Mouse (Mus musculus) embryonic fibroblast, embryonic 13.5 days (primary cell): Measurements from ENCODE around the gene Rer1. TPM values are rescaled to one million over a fixed set of nuclear protein-coding genes. Genes with fewer than 3 reads are reported as not detected.
A peak's percentile ranks its signal among the peaks of the same experiment; 100 is the strongest.

Experiments
- H3K27ac ChIP-seq: 2 replicates; pipeline ENCODE4 v1.5.1; 2012; ENCODE audit warnings: low read length, control low read depth, inconsistent platforms; ENCODE audit not compliant: insufficient read depth
- H3K4me1 ChIP-seq: 2 replicates; pipeline ENCODE4 v1.6.1; 2011; ENCODE audit warnings: low read length; ENCODE audit not compliant: control insufficient read depth, insufficient read depth
- H3K4me3 ChIP-seq: 2 replicates; pipeline ENCODE4 v1.5.1; 2011; ENCODE audit warnings: mild to moderate bottlenecking, control low read depth, low read length; ENCODE audit not compliant: insufficient read depth
- CTCF ChIP-seq: IDR thresholded peaks from 2 replicates; pipeline ENCODE4 v1.5.1; 2011; ENCODE audit warnings: mild to moderate bottlenecking, control low read depth, low read length, moderate library complexity, borderline replicate concordance; ENCODE audit not compliant: insufficient read depth
- POLR2A ChIP-seq: IDR thresholded peaks from 2 replicates; pipeline ENCODE4 v1.6.1; 2011; ENCODE audit warnings: low read depth, mild to moderate bottlenecking, control low read depth, low read length, moderate library complexity
- polyA plus RNA-seq: library from polyadenylated mRNA; stranded (reverse); fragments of >200 nt; gene quantifications from 2 replicates; pipeline ENCODE4 v1.2.4, GENCODE M21; 2011; ENCODE audit warnings: low read depth; ENCODE audit not compliant: missing spikeins, insufficient read length

The Rer1 gene
- polyA plus RNA-seq: 148 and 162 TPM in 2 replicates

DNA sequence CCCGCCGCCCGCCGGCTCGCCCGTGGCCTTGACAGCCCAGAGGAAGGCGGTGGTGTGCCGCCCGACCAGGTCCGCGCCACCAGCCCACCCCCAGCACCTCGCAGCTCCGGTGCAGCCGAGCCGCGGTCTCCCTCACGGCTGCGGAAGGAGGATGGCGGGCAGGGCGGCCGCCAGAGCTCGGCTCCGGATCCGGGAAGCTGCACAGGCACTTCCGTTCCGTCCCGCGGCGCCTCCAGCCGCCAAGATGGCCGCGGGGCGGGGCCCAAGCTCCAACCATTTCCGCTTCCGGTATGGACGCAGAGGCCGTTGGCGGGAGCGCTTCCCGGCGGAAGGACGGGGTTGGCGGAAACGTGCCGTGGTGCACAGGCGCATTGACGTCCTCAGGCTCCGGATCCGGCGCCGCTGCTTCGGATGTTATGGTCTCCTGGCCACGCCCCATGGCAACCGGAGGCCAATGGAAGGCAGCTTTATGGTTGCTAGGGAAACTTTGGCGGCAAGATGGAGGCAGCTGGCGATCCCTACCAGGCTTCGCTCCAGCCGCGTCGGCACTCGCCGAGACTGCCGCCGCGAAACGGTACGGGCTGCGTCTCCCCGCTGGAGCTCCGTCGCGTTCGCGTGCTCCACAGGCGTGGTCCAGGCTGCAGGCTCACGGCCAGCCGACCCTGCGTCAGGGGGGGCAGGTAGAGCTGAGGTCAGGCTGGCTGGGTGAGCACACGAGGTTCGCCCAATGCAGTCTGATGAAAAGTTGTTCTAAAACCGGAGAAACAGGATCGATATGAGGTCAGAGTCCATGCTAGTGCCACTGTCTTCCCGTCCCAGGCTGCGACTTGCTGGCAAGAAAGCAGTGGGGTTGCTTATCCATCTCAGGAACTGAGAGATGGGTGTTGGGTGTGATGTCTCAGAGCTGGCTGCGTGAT is at the start of gene Rer1, which contains the start of gene Morn1:
Rer1 (minus strand) TSS at position 275 of the 917 bp plus-strand sequence.
Morn1 (plus strand) TSS at position 470 of the 917 bp plus-strand sequence.
- peaks cover 8% of the 10 kb centered on the region; the same call in 1 of the 2 replicates for H3K4me1 ChIP-seq

DNA sequence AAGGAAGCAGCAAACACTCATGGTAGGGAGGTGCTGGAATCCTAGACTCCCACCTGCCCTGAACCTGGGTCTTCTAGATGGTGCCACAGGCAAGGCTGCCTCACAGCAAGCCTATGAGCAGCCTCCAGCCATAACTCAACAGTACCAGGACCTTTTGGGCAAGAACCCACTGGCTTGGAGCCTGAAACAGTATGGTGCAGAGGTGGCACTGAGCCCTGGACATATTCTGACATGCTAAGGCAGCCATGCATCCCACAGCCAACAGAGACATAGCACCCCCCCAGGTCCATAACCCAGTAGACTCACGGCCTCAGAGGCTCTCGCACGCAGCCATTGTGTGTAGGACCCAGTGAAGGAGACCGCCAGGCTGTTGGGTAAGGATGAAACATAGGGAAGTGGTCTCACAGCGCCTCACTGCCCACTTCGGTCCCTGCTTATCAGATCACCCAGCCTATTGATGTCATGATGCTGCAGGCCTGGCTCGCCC is 48.5 kb upstream of the Rer1 start:
- TF ChIP-seq CTCF (no peak), POLR2A (no peak)
- peaks cover 29% of the 10 kb centered on the region for H3K4me1 ChIP-seq

More for the DNA sequence above, at the start of gene Rer1, which contains the start of gene Morn1:
- H3K4me3 ChIP-seq: peak within 1 kb of the TSS; percentile 79
- TF ChIP-seq CTCF (no peak), POLR2A (peak; percentile 70)
- H3K27ac ChIP-seq: peak within 1 kb of the TSS; percentile 55; the same call in 1 of the 2 replicates

GRCm38 (mm10) chr4:155133658-155134417 is 47.7 kb upstream of the Rer1 start:
- Histone ChIP-seq H3K27ac (peak overlapping the region; percentile 96), H3K4me3 (no peak overlapping the region), H3K4me1 (peaks cover 31% of the 10 kb centered on the region)
- TF ChIP-seq POLR2A (peak; percentile 34; the same call in 1 of the 2 replicates), CTCF (no peak)

More for the DNA sequence above, 48.5 kb upstream of the Rer1 start:
- Histone ChIP-seq H3K27ac (peak overlapping the region; percentile 96), H3K4me3 (no peak overlapping the region)

DNA sequence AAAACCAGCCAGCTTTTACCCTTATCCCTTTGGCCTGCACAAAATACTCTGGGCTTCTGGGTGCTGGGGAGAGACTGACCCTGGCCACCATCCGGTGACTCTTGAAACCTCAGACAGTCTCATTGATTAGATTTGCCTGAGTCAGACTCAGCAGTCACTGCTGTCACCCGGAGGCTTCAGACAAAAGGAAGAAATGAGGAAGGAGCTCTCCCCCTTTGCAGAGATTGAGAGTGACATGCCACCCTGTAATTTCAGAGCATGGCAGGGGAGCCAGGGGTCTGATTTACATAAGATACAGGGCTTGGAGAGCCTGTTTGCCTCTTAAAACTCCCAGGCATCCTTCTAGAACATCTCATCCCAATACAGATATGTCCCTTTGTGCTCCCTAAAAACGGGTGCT is 47.0 kb upstream of the Rer1 start:
- Histone ChIP-seq H3K27ac (peak overlapping the region; percentile 96), H3K4me1 (peaks cover 31% of the 10 kb centered on the region), H3K4me3 (no peak overlapping the region)
- TF ChIP-seq POLR2A (no peak), CTCF (no peak)

DNA sequence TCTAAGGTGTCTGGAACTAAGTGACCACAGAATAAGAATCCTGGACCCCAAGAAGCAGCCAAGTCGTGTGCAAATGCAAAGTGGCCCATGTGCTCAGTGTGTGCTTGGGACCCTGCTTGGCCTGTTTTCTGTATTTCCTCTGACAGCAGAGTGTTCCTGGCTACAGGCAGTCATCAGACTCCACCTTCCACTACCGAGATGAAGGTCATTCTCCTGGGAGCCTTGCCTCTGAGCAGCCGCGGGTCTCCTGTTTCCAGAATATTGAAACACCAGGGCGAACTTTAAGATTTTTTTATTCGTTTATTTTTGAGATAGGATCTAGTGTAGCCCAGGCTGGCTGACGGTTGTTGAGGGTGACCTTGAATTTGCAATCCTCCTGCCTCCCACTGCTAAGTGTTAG is 44.4 kb upstream of the Rer1 start:
- Histone ChIP-seq H3K4me3 (no peak overlapping the region), H3K4me1 (peaks cover 40% of the 10 kb centered on the region), H3K27ac (peak overlapping the region; percentile 83)
- no peak for TF ChIP-seq CTCF
- no peak for TF ChIP-seq POLR2A

GRCm38 (mm10) chr4:155129996-155130395 is 43.8 kb upstream of the Rer1 start:
- H3K4me3 ChIP-seq: no peak overlapping the region
- TF ChIP-seq CTCF (no peak), POLR2A (no peak)
- peaks cover 38% of the 10 kb centered on the region for H3K4me1 ChIP-seq

DNA sequence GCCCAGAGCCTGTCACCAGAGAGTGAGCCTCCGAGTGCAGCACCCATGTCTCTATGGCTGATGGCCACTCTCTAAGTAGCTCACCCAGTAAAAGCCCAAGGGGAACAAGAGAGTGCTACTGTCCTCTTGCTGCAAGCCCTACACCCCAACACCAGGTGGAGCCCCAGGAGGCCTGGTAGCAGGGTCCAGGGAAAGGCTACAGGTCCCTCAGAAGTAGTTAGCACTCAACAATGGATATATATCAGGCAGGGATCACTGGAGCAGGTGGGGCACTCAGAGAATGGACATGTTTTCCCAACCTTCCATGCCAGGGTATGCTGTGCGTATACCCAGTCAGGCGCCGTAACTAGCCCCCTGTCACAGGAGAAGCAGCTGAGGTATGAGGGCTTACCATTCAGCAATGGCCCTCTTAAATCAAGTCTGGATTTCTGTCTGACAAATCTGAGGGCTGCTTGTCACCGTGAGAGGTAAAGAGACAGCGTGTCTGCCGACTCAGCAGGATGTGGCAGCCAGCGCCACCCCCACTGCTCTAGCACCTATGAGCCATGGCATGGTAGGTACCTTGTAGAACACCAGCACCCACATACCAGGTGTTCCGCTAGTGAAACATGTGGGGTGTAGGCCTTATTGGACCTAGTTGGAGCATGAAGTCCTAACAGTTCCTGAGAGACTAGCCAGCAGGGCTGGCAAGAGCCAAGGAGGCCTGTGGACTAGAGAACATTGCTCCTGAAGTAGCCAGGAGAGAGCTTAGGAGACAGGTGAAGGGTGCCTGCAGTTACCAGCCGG is 43.1 kb upstream of the Rer1 start:
- peak overlapping the region; percentile 79 for H3K27ac ChIP-seq
- peaks cover 33% of the 10 kb centered on the region for H3K4me1 ChIP-seq
- TF ChIP-seq POLR2A (no peak), CTCF (no peak)
- H3K4me3 ChIP-seq: no peak overlapping the region

More at GRCm38 (mm10) chr4:155129996-155130395, 43.8 kb upstream of the Rer1 start:
- peak overlapping the region; percentile 83 for H3K27ac ChIP-seq

GRCm38 (mm10) chr4:155128411-155128810 is 42.2 kb upstream of the Rer1 start:
- Histone ChIP-seq H3K27ac (no peak overlapping the region), H3K4me1 (peaks cover 30% of the 10 kb centered on the region)
- TF ChIP-seq POLR2A: no peak
- no peak for TF ChIP-seq CTCF

More at GRCm38 (mm10) chr4:155128411-155128810, 42.2 kb upstream of the Rer1 start:
- no peak overlapping the region for H3K4me3 ChIP-seq
